Mouse (Mus musculus) forebrain, postnatal 0 days (tissue): ENCODE data around the gene Hoxd12. TPM values are rescaled to one million over a fixed set of nuclear protein-coding genes. Genes with fewer than 3 reads are reported as not detected.

Source experiments
- ATAC-seq: fragments of 200-750 bp; cut with Nextera tagmentation; 2 replicates; pipeline ENCODE4 v1.8.0; 2017; ENCODE audit warnings: mild to moderate bottlenecking, moderate library complexity
- DNase-seq: peaks from one replicate; pipeline ENCODE4 v3.0.0-alpha.2; 2015
- H3K27ac ChIP-seq: fragments of 300-500 bp; sonication (generic); 2 replicates; pipeline ENCODE4 v1.5.1; 2014; ENCODE audit warnings: low read depth, mild to moderate bottlenecking, antibody characterized with exemption, low read length, moderate library complexity, mixed read lengths
- H3K27me3 ChIP-seq: fragments of 300-500 bp; sonication (generic); 2 replicates; pipeline ENCODE4 v1.6.1; 2014; ENCODE audit warnings: mild to moderate bottlenecking, low read length, mixed read lengths; ENCODE audit not compliant: insufficient read depth
- H3K36me3 ChIP-seq: fragments of 300-500 bp; sonication (generic); 2 replicates; pipeline ENCODE4 v1.6.1; 2014; ENCODE audit warnings: mild to moderate bottlenecking, moderate library complexity; ENCODE audit not compliant: insufficient read depth
- H3K4me1 ChIP-seq: fragments of 300-500 bp; sonication (generic); 2 replicates; pipeline ENCODE4 v1.6.1; 2014; ENCODE audit warnings: antibody characterized with exemption; ENCODE audit not compliant: insufficient read depth
- H3K4me2 ChIP-seq: fragments of 300-500 bp; sonication (generic); 2 replicates; pipeline ENCODE4 v1.6.1; 2014; ENCODE audit warnings: low read depth, mild to moderate bottlenecking, moderate library complexity
- H3K4me3 ChIP-seq: fragments of 300-500 bp; sonication (generic); 2 replicates; pipeline ENCODE4 v1.5.1; 2014; ENCODE audit warnings: low read depth, low read length, mixed read lengths
- H3K9ac ChIP-seq: fragments of 300-500 bp; sonication (generic); 2 replicates; pipeline ENCODE4 v1.6.1; 2014; ENCODE audit warnings: mild to moderate bottlenecking
- H3K9me3 ChIP-seq: fragments of 300-500 bp; sonication (generic); 2 replicates; pipeline ENCODE4 v1.6.1; 2016; ENCODE audit warnings: low read length
- CTCF ChIP-seq: sonication (generic); IDR thresholded peaks from 2 replicates; pipeline ENCODE4 v1.5.1; 2016; ENCODE audit warnings: antibody characterized with exemption, control low read depth, low read depth
- WGBS: fragments of 180-500 bp; shearing (Covaris S2); extraction: QIAGEN DNeasy Blood & Tissue Kit; methylation state at CpG from one replicate; pipeline ENCODE4 v1.1.7; 2014; 5-methylcytosine and 5-hydroxymethylcytosine counted together
- polyA plus RNA-seq: library from polyadenylated mRNA; unstranded; fragments of >200 nt; fragmentation: Nextera tagmentation; extraction: Ambion mirVana; gene quantifications from 2 replicates; pipeline ENCODE4 v1.2.1, GENCODE M21; 2015
- total RNA-seq: library from RNA; depleted of rRNA; stranded (reverse); fragments of >200 nt; gene quantifications from 2 replicates; pipeline ENCODE4 v1.2.3, GENCODE M21; 2014

Gene Hoxd12
- total and polyA plus RNA-seq, 2 experiments from 2014 or later = not detected

- no peak overlapping the region for H3K4me3 ChIP-seq
- 0 out of 2 replicates have a peak, but pooled peaks cover 4% of the 10 kb centered on the region for H3K9me3 ChIP-seq
- H3K27me3 ChIP-seq = peaks cover 87% of the 10 kb centered on the region
- H3K4me2 ChIP-seq = no peak overlapping the region
- no peak for DNase-seq
- WGBS = 2% methylated on average over 16 of the region's 16 CpGs
- peak; percentile 22; the same call in 1 of the 2 replicates for TF ChIP-seq CTCF
- no peaks in the 10 kb centered on the region for H3K36me3 ChIP-seq
- no peaks in the 10 kb centered on the region for H3K4me1 ChIP-seq
- no peak for ATAC-seq
- H3K9ac ChIP-seq = no peak overlapping the region
- H3K27ac ChIP-seq = no peak overlapping the region
Observed at GRCm38 (mm10) chr2:74694066-74694465, 19.3 kb downstream of the Hoxd12 start.

GRCm38 (mm10) chr2:74695383-74695782, 20.6 kb downstream of the Hoxd12 start:
- H3K27ac ChIP-seq = no peak overlapping the region
- no peak overlapping the region for H3K4me2 ChIP-seq
- 0 out of 2 replicates have a peak, but pooled peaks cover 4% of the 10 kb centered on the region for H3K9me3 ChIP-seq
- ATAC-seq (no peak), DNase-seq (no peak)
- H3K36me3 ChIP-seq = no peaks in the 10 kb centered on the region
- H3K27me3 ChIP-seq = peaks cover 90% of the 10 kb centered on the region
- H3K9ac ChIP-seq = no peak overlapping the region
- no peaks in the 10 kb centered on the region for H3K4me1 ChIP-seq
- 0% methylated on average over 1 of the region's 1 CpGs for WGBS
- H3K4me3 ChIP-seq = no peak overlapping the region
- TF ChIP-seq CTCF = no peak

GRCm38 (mm10) chr2:74695813-74696430, 21.1 kb downstream of the Hoxd12 start:
- no peak overlapping the region for H3K9ac ChIP-seq
- ATAC-seq (no peak), DNase-seq (no peak)
- no peak overlapping the region for H3K4me3 ChIP-seq
- no peaks in the 10 kb centered on the region for H3K36me3 ChIP-seq
- TF ChIP-seq CTCF = no peak
- H3K4me1 ChIP-seq = no peaks in the 10 kb centered on the region
- no peak overlapping the region for H3K27ac ChIP-seq
- no peak overlapping the region for H3K4me2 ChIP-seq
- peaks cover 90% of the 10 kb centered on the region for H3K27me3 ChIP-seq
- 3% methylated on average over 7 of the region's 7 CpGs for WGBS
- 0 out of 2 replicates have a peak, but pooled peaks cover 4% of the 10 kb centered on the region for H3K9me3 ChIP-seq

GRCm38 (mm10) chr2:74696442-74697335, 21.9 kb downstream of the Hoxd12 start:
- DNase-seq (no peak), ATAC-seq (no peak)
- WGBS = 2% methylated on average over 34 of the region's 34 CpGs
- no peak overlapping the region for H3K4me3 ChIP-seq
- H3K9ac ChIP-seq = no peak overlapping the region
- H3K9me3 ChIP-seq = no peaks in the 10 kb centered on the region
- H3K36me3 ChIP-seq = no peaks in the 10 kb centered on the region
- no peak for TF ChIP-seq CTCF
- H3K4me2 ChIP-seq = no peak overlapping the region
- no peaks in the 10 kb centered on the region for H3K4me1 ChIP-seq
- H3K27me3 ChIP-seq = peaks cover 90% of the 10 kb centered on the region
- H3K27ac ChIP-seq = no peak overlapping the region

- TF ChIP-seq CTCF = no peak
- Histone ChIP-seq H3K9me3 (no peaks in the 10 kb centered on the region), H3K9ac (no peak within 1 kb of the TSS), H3K4me3 (peak within 1 kb of the TSS; percentile 22), H3K27me3 (peaks cover 87% of the 10 kb centered on the region), H3K36me3 (no peaks in the 10 kb centered on the region), H3K27ac (no peak within 1 kb of the TSS), H3K4me2 (peak within 1 kb of the TSS; percentile 35), H3K4me1 (no peaks in the 10 kb centered on the region)
- 2% methylated on average over 43 of the region's 43 CpGs for WGBS
- DNase-seq (no peak), ATAC-seq (peak; percentile 58)
Observed at GRCm38 (mm10) chr2:74697567-74698121, 22.8 kb downstream of the Hoxd12 start, which contains the start of gene Hoxd9. Gene Hoxd9 (plus strand): TSS chr2:74697727.

- no peak for DNase-seq
- WGBS = 3% methylated on average over 73 of the region's 86 CpGs
- Histone ChIP-seq H3K36me3 (no peaks in the 10 kb centered on the region), H3K4me1 (no peaks in the 10 kb centered on the region), H3K9me3 (no peaks in the 10 kb centered on the region), H3K27ac (no peak overlapping the region), H3K27me3 (peaks cover 85% of the 10 kb centered on the region), H3K9ac (no peak overlapping the region), H3K4me3 (peak overlapping the region; percentile 22; the same call in 1 of the 2 replicates), H3K4me2 (peak overlapping the region; percentile 35)
- TF ChIP-seq CTCF = no peak
- 0 out of 2 replicates have a peak, but pooled peaks have one; percentile 17 for ATAC-seq
Observed at GRCm38 (mm10) chr2:74698201-74699052, 23.6 kb downstream of the Hoxd12 start.
